Mouse (Mus musculus) monocyte, adult 2 months (primary cell): ENCODE results near the gene Pars2.
A peak's percentile ranks its signal among the peaks of the same experiment; 100 is the strongest.

Experiments used
- DNase-seq, 2 experiments: peaks; one replicate each; pipeline ENCODE4 v3.0.0; 2022; ENCODE audit warnings: low spot score in 2 of 2, low read depth in 1 of 2

Gene Pars2

GRCm38 (mm10) chr4:106650833-106651527, at the start of gene Pars2:
Pars2 (plus strand) TSS chr4:106651069.
- DNase-seq: peak; percentile 88 to 93

GRCm38 (mm10) chr4:106606639-106607554, 44.0 kb upstream of the Pars2 start:
- DNase-seq: no peak

GRCm38 (mm10) chr4:106607905-106608304, 43.0 kb upstream of the Pars2 start:
- DNase-seq: no peak

GRCm38 (mm10) chr4:106613105-106613504, 37.8 kb upstream of the Pars2 start:
- DNase-seq: no peak

DNA sequence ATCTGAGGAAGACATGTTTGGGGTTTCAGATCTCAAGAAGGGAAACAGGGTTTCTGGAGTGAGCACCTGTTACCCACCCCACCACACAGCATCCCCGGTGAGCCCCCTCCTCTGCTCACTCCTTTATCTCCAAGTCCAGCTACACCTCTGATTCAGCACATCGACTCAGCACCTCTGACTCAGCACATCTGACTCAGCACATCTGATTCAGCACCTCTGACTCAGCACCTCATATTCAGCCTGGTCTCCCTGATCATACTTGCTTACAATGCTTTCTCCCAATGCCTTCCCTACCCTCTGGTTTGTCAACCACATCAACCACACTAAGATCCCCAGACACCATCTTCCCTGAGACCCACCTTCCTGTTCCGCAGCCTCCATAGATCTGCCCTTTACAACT, 37.3 kb upstream of the Pars2 start:
- no peak for DNase-seq

- peak in 1 of 2 experiments; percentile 10 for DNase-seq
Observed at GRCm38 (mm10) chr4:106614180-106614797, 36.6 kb upstream of the Pars2 start.

DNA sequence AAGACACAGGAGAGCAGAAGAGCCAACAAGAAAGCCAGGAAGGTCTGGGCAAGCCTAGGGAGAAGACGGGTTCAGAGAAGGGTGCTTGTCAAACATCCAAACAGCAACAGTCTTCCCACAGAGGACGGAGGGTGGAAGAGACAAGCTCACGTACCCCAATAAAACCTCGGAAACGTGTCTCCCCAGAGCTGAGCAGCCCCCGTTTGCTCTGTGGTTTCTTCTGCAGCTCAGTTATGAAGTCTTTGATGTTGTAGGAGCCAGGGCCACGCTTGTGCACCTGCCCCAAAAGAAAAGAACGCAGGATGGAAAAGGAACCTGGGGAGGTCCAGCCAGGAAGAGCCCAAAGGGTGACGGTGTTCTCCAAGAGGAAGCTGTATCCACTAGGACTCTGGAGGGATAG, 36.0 kb upstream of the Pars2 start:
- no peak for DNase-seq

- DNase-seq: no peak
Observed at GRCm38 (mm10) chr4:106615637-106616036, 35.2 kb upstream of the Pars2 start.

DNA sequence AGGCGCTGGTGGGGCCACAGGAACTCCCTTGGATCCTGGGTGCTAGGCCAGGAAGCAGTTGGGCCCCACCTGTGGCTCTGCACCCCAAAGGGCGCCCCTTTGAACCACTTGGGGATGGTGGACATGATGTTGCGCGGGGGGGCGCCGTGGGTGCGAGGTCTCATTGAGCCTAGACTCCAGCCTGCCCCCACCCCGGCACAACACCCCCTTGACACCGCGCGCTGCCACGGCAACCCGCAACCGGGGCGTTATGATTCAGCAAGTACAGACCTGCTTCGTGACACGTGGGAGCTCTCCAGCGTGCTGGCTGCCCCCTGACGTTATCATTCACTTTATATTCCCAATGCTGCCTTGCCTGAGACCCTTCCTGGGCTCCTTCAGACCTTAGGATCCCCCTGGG, 33.8 kb upstream of the Pars2 start, which contains the start of gene Lexm:
Gene Lexm (minus strand): TSS at position 186 of the 400 bp plus-strand sequence.
- no peak for DNase-seq

DNA sequence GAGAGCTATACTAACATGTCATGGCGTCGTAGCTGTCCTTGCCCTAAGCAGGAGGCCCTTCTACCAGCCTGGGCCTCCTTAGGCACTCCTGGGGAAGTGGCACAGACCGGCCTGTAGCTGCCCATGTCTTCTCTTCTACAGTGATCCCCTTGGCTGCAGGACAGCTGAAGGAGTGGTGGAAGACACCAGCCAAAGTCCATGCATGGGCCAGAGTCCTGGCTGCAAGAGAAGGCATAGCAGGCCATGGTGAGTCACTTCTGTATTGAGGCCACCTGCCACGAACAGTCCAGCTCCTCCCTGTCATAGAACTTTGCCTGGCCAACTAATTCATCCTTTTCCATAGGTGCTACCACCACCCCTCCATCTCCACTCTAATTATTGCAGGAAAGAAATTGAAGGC, 32.0 kb upstream of the Pars2 start:
- no peak for DNase-seq

- DNase-seq: no peak
Observed at GRCm38 (mm10) chr4:106621428-106621827, 29.4 kb upstream of the Pars2 start.

GRCm38 (mm10) chr4:106622030-106622493, 28.8 kb upstream of the Pars2 start, which contains the start of gene Ttc22:
Ttc22 (plus strand) TSS chr4:106622432.
- no peak for DNase-seq

DNA sequence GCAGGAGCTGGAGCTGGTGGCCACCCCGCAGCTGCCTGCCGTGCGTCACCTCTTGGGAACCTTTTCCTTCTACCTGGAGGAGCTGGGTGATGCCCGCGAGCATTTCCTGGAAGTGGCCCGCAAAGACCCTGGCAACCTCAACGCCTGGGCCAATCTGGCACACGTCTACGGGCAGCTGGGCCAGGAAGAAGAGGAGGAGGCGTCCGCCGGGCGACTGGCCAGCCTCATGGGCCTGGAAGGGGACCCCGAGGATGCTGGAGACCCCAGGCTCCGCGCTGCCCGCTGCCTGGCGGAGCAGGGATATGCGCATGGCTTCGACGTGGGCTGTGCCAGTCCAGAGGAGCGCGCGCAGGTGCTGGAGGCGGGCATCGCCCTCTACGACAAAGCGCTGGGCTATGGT, 28.2 kb upstream of the Pars2 start:
- DNase-seq: no peak

DNA sequence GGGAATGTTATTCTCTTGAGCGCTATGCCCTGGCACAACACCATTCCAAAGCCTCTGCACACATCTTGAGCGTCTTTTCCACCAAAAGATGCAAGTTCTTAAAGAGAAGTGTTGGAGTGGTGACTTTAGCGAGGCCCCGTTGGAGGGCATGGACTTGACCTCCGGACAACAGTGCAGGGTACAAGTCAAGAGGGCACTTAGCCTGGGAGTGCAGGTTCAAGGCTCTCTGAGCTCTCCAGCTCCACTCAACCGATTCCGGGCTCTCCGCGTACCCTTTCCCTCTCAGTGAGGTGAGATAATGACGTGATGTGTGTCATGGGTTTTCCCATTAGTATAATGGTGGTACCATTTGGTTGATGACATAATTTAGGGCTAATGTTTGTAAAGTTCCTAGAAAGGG, 26.6 kb upstream of the Pars2 start:
- no peak for DNase-seq

DNA sequence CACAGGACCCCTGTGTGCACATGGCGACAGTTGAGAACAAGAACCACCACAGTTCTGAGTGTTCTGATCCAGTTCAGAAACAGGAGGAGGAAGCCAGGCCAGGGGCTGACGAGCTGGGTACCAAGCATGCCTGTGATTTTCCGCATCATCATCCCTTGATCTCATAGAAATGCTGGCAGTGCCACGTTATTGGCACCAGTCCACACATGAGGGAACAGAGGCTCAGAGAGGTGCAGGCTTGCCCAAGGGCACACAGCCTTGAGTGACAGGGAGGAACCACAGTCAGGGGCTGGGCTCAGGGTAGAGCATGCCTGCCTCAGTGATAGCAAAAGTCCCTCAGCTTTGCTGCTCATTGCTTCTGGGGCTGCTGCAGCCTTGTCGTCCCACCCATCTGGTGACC, 23.1 kb upstream of the Pars2 start:
- no peak for DNase-seq

DNA sequence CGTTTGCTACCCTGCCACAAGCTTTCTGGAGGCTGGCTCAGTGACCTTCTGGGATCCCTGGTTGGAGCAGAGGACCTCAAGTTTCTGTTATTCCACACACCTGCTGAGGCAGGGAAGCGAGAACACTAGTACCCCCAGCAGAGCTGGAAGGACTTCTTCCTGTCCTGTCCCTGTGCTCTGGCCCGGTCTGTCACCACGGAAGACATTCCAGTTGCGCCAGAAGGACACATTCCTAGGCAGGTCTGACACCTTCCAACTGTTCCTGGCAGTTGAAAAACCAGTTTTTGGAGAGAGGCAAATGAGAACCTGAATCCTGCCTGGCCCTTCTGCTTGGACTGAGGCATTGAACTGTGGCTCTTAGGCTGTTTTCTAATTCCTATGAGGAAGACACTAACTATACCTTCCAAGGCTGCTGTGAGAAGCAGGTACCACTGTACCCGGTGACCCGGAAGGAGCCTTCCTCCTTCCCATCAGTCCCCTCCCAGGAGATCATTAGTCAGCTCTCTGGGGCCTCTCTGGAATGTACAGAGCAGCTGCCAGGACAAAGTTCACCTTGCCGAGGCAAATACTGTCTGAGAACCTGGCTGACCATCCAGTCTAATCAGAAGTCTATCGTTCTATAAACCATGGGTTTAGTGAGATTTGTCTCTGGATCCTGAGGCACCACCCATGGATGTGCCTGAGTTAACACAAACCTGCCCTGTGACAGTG, 22.1 kb upstream of the Pars2 start:
- DNase-seq: no peak

DNA sequence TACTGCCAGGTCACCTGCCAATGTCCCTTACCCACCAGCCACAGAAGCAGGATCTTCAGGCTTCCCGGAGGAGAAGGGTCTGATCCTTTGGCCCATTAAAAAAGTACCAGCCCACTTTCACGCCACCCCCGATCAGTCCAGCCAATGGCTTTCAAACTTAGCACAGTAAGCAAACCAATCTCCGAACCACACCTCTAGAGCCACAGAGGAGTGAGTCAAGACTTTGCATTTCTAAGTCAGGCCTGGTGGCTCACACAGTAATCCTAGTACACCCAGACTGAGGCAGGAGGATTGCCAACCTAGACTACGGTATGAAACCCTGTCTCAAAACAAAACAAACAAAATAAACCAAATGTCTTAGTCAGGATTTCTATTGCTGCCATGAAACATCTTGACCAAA, 21.5 kb upstream of the Pars2 start:
- no peak for DNase-seq

DNA sequence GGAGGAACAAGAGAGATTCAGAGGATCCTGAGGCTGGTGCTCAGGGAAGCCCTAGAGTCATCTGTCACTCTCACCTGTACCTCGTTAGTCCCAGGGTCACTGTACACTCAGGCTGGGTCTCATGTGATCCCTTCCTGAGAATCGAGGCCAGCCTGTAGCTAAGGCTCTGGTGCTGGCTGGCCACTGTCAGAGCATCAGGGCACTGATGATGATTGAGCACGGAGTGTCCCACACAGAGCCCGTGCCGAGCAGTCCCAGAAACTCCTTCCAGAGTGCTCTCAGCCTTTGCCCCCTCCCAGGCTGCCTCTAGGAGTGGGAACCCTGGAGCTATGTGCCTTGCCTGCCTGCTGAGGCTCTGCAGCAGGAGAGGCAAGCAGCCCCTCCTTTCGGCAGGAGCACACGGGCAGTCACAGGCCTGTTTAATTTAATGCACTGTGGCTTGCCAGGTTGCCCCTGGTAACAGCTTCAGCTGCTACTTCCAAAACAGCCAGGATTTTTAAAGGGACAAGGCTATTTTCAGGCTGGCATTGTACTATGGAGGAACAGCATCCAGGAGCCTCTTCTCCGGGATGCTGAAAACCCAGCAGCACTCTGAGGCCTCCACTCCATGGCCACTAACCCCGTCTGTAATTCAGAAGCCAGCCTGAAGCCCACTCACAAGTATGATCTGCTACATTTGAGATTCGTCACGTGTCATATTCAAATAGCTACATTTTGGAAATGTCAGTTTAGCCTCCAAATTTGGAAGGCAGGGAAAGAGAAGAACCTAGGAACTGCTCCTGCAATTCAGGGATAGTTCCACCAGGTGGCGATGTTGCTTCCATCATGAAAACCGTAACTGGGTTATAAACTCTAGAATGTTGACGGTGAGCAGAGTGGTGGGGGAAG, 20.3 kb upstream of the Pars2 start:
- DNase-seq: peak in 1 of 2 experiments; percentile 22

- no peak for DNase-seq
Observed at GRCm38 (mm10) chr4:106632313-106632712, 18.6 kb upstream of the Pars2 start.
